Mouse (Mus musculus) heart, adult 8-10 months (tissue): Measurements from ENCODE around the gene Smarcb1. TPM values are rescaled to one million over a fixed set of nuclear protein-coding genes. Genes with fewer than 3 reads are reported as not detected.

ENCODE experiments used
- DNase-seq: peaks from one replicate; pipeline ENCODE4 v3.0.0; 2022; ENCODE audit warnings: low spot score
- total RNA-seq, 4 experiments: library from RNA; stranded (reverse); gene quantifications; 2 replicates each; pipeline ENCODE4 v1.2.4; 2022

Gene Smarcb1
- total RNA-seq, 4 experiments from 2014 or later, result 17.3 to 25.0 (median 21.4) TPM

GRCm38 (mm10) chr10:75856155-75856907, 65.1 kb downstream of the Smarcb1 start:
- no peak for DNase-seq

GRCm38 (mm10) chr10:75855416-75855981, 65.9 kb downstream of the Smarcb1 start:
- DNase-seq, result no peak

- DNase-seq, result no peak
These were observed 66.6 kb downstream of the Smarcb1 start for GRCm38 (mm10) chr10:75854791-75855190.

- no peak for DNase-seq
These were observed 67.3 kb downstream of the Smarcb1 start for GRCm38 (mm10) chr10:75854096-75854495.

GRCm38 (mm10) chr10:75853452-75853851, 68.0 kb downstream of the Smarcb1 start:
- DNase-seq, result peak; percentile 88

GRCm38 (mm10) chr10:75852539-75853125, 68.8 kb downstream of the Smarcb1 start:
- no peak for DNase-seq

GRCm38 (mm10) chr10:75851681-75852080, 69.7 kb downstream of the Smarcb1 start:
- no peak for DNase-seq

GRCm38 (mm10) chr10:75851076-75851475, 70.3 kb downstream of the Smarcb1 start:
- DNase-seq, result no peak

GRCm38 (mm10) chr10:75848382-75848781, 73.0 kb downstream of the Smarcb1 start:
- DNase-seq, result no peak

Other genes with a start within 250 kb of the Smarcb1 start
- gene Cabin1, start 157.3 kb downstream of the Smarcb1 start, total RNA-seq, result 10 to 100 TPM; 15.5 to 22.0 (median 20.8) TPM
- gene Ddt, start 148.2 kb downstream of the Smarcb1 start, total RNA-seq, result 100 to 1,000 TPM in 1 of 4 experiments, 10 to 100 TPM in 3; 83.6 to 103 (median 88.3) TPM
- not detected for gene Gm20441, start 140.7 kb downstream of the Smarcb1 start, total RNA-seq
- 1 to 10 TPM; 3.0 to 5.6 (median 5.0) TPM for gene Gstt3, start 140.2 kb downstream of the Smarcb1 start, total RNA-seq
- 10 to 100 TPM; 15.7 to 26.4 (median 22.1) TPM for gene Gstt1, start 123.0 kb downstream of the Smarcb1 start, total RNA-seq
- gene Gstt4, start 99.1 kb downstream of the Smarcb1 start, total RNA-seq, result not detected
- gene Gstt2, start 84.2 kb downstream of the Smarcb1 start, total RNA-seq, result 10 to 100 TPM in 3 of 4 experiments, 1 to 10 TPM in 1; 7.3 to 16.9 (median 13.2) TPM
- gene Mif, start 61.4 kb downstream of the Smarcb1 start, total RNA-seq, result 100 to 1,000 TPM; 216 to 258 (median 253) TPM
- under 1 TPM in 2 of 4 experiments, not detected in 2; 0.34 to 0.35 TPM for gene Derl3, start 28.2 kb downstream of the Smarcb1 start, total RNA-seq
- gene Chchd10, start 11.5 kb upstream of the Smarcb1 start, total RNA-seq, result 1,000 to 10,000 TPM; 1,724 to 2,176 (median 1,900) TPM
- gene Mmp11, start 14.9 kb upstream of the Smarcb1 start, total RNA-seq, result 1 to 10 TPM; 4.1 to 7.8 (median 4.6) TPM
- gene Gm867, start 19.1 kb upstream of the Smarcb1 start, total RNA-seq, result not detected
- gene Vpreb3, start 21.4 kb upstream of the Smarcb1 start, total RNA-seq, result not detected
- gene Gm5134, start 32.9 kb upstream of the Smarcb1 start, total RNA-seq, result not detected
- 1 to 10 TPM; 5.9 to 8.4 (median 6.5) TPM for gene Zfp280b, start 111.0 kb upstream of the Smarcb1 start, total RNA-seq
- not detected for gene Slc5a4b, start 189.3 kb upstream of the Smarcb1 start, total RNA-seq
- not detected for gene Slc5a4a, start 225.8 kb upstream of the Smarcb1 start, total RNA-seq